Mouse (Mus musculus): ENCODE measurements around the gene Smo.
A peak's percentile ranks its signal among the peaks of the same experiment; 100 is the strongest.

Smo gene

GRCm38 (mm10) chr6:29774161-29774560 lies 38.9 kb downstream of the Smo start:
- DNase-seq (ENCODE audit: low read depth, low spot score): no peak

GRCm38 (mm10) chr6:29775609-29776008 lies 40.3 kb downstream of the Smo start:
- no peak for DNase-seq (ENCODE audit: low read depth, low spot score)

- no peak for DNase-seq (ENCODE audit: low read depth, low spot score)
These were observed 41.4 kb downstream of the Smo start for GRCm38 (mm10) chr6:29776542-29777237.

- DNase-seq (ENCODE audit: low read depth, low spot score): no peak
These were observed 41.9 kb downstream of the Smo start for GRCm38 (mm10) chr6:29777238-29777555.

- DNase-seq (ENCODE audit: low read depth, low spot score): no peak
These were observed 44.8 kb downstream of the Smo start for GRCm38 (mm10) chr6:29780082-29780481.

GRCm38 (mm10) chr6:29780571-29780970 lies 45.3 kb downstream of the Smo start:
- no peak for DNase-seq (ENCODE audit: low read depth, low spot score)

GRCm38 (mm10) chr6:29782239-29782638 lies 46.9 kb downstream of the Smo start:
- DNase-seq (ENCODE audit: low read depth, low spot score): no peak

GRCm38 (mm10) chr6:29783960-29784359 lies 48.7 kb downstream of the Smo start:
- DNase-seq (ENCODE audit: low read depth, low spot score): no peak

GRCm38 (mm10) chr6:29784413-29785021 lies 49.2 kb downstream of the Smo start:
- no peak for DNase-seq (ENCODE audit: low read depth, low spot score)

GRCm38 (mm10) chr6:29785759-29786158 lies 50.5 kb downstream of the Smo start:
- no peak for DNase-seq (ENCODE audit: low read depth, low spot score)

GRCm38 (mm10) chr6:29788779-29789350 lies 53.6 kb downstream of the Smo start:
- DNase-seq (ENCODE audit: low read depth, low spot score): peak; percentile 11

- DNase-seq (ENCODE audit: low read depth, low spot score): no peak
These were observed 54.9 kb downstream of the Smo start for GRCm38 (mm10) chr6:29790014-29790698.

- no peak for DNase-seq (ENCODE audit: low read depth, low spot score)
These were observed 58.2 kb downstream of the Smo start for GRCm38 (mm10) chr6:29793520-29793919.

- no peak for DNase-seq (ENCODE audit: low read depth, low spot score)
These were observed 59.3 kb downstream of the Smo start for GRCm38 (mm10) chr6:29794582-29794981.

- no peak for DNase-seq (ENCODE audit: low read depth, low spot score)
These were observed 67.7 kb downstream of the Smo start for GRCm38 (mm10) chr6:29802979-29803378.

- no peak for DNase-seq (ENCODE audit: low read depth, low spot score)
These were observed 68.7 kb downstream of the Smo start for GRCm38 (mm10) chr6:29804006-29804405.

- no peak for DNase-seq (ENCODE audit: low read depth, low spot score)
These were observed 70.1 kb downstream of the Smo start for GRCm38 (mm10) chr6:29805381-29805780.

All from telencephalon, adult 2 months (tissue).